Mouse (Mus musculus) lung, postnatal 0 days (tissue): ENCODE measurements around the gene 2010111I01Rik.

Source experiments
- CTCF ChIP-seq: IDR thresholded peaks from 2 replicates; pipeline ENCODE4 v1.5.1; 2016; ENCODE audit warnings: antibody characterized with exemption, mild to moderate bottlenecking
- EP300 ChIP-seq: IDR thresholded peaks from 2 replicates; pipeline ENCODE4 v1.6.1; 2016; ENCODE audit warnings: antibody characterized with exemption, mild to moderate bottlenecking, control low read depth

- no peak for TF ChIP-seq CTCF
- TF ChIP-seq EP300, result no peak
Observed at GRCm38 (mm10) chr13:63039848-63040247, 75.2 kb downstream of the 2010111I01Rik start.
